In the genomic region with DNA sequence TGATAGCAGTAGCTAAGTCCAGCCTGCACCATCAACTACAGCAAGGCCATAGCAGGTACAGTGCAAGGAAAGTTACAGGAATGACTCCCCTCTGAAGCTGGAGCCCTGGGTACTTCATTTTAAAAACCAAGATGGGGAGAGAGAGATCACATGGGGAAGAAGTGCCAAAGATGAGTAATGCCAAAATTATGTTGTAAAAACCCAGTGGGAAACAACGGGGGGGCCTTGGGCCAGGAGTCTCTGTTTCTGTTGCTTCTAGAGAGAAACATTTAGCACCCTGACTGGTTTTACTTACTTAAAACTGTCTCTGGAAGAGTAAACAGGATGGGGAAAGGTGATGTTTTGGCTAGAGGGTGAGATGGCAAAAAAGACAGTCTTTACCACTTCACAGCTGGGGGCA, we compare ENCODE assay signal across 24 mouse cellular contexts.
DNase-seq lines count a peak whose midpoint lies in the region; ATAC-seq lines count a peak whose summit lies in the region.
"Had no signal": no experiment of that assay in that cellular context is flagged by ENCODE, and none has a peak within 500 bp of the region (broad histone marks: within the 10 kb centered on the region; RNA-seq: fewer than 3 reads in every experiment).

No protein-coding gene starts in this region.

- H3K4me3 ChIP-seq in forebrain, embryonic 11.5 days (ENCODE audit: low read depth, low read length): no peak overlapping the region
- no peak overlapping the region for H3K4me3 ChIP-seq in forebrain, embryonic 16.5 days (replicated peaks; ENCODE audit: low read length)
- no peak overlapping the region for H3K4me3 ChIP-seq in forebrain, embryonic 14.5 days (ENCODE audit: low read depth, low read length)
- H3K4me3 ChIP-seq: embryonic facial prominence, embryonic 13.5 days; embryonic facial prominence, embryonic 15.5 days; erythroblast, embryonic 14.5 days had no signal

- no peaks in the 10 kb centered on the region for H3K9me3 ChIP-seq in forebrain, embryonic 11.5 days (ENCODE audit: control insufficient read depth, low read length)
- H3K9me3 ChIP-seq in forebrain, embryonic 16.5 days (ENCODE audit: control insufficient read depth, low read length): no peaks in the 10 kb centered on the region
- no peaks in the 10 kb centered on the region for H3K9me3 ChIP-seq in forebrain, embryonic 14.5 days (replicated peaks; ENCODE audit: control insufficient read depth, low read length)
- H3K9me3 ChIP-seq: embryonic facial prominence, embryonic 13.5 days; embryonic facial prominence, embryonic 15.5 days had no signal

- peak overlapping the region; percentile 55; the same call in 1 of the 2 replicates for H3K27ac ChIP-seq in forebrain, embryonic 11.5 days (ENCODE audit: low read depth, low read length)
- H3K27ac ChIP-seq in forebrain, embryonic 16.5 days (ENCODE audit: low read length): no peak overlapping the region
- H3K27ac ChIP-seq in forebrain, embryonic 14.5 days (ENCODE audit: low read depth, low read length): 0 out of 2 replicates have a peak overlapping the region, but pooled peaks have one; percentile 15
- H3K27ac ChIP-seq: embryonic facial prominence, embryonic 13.5 days; embryonic facial prominence, embryonic 15.5 days had no signal

- H3K27me3 ChIP-seq in forebrain, embryonic 11.5 days (ENCODE audit: control insufficient read depth, insufficient read depth, low read length): no peaks in the 10 kb centered on the region
- no peaks in the 10 kb centered on the region for H3K27me3 ChIP-seq in forebrain, embryonic 16.5 days (replicated peaks; ENCODE audit: control insufficient read depth, insufficient read depth, low read length)
- H3K27me3 ChIP-seq in forebrain, embryonic 14.5 days (replicated peaks; ENCODE audit: control insufficient read depth, insufficient read depth, low read length): no peaks in the 10 kb centered on the region
- H3K27me3 ChIP-seq: CH12.LX; embryonic facial prominence, embryonic 13.5 days; embryonic facial prominence, embryonic 15.5 days had no signal

- no peak for DNase-seq in forebrain, embryonic 11.5 days (ENCODE audit: low spot score)
- peak; percentile 52 for DNase-seq in 3T3-L1 (ENCODE audit: low read depth, low spot score)
- peak; percentile 71 for DNase-seq in Muller cell, postnatal 12 days (ENCODE audit: inconsistent ontology term)
- no peak for DNase-seq in forebrain, embryonic 14.5 days (ENCODE audit: low spot score)
- DNase-seq in frontal cortex, postnatal 14 days (ENCODE audit: low spot score in 2 of 2): no peak
- no peak for DNase-seq in right cerebral cortex, postnatal 4 days
- DNase-seq: adrenal gland, adult 2 months; adrenal gland, postnatal 10 days; adrenal gland, postnatal 25 days; B cell, adult 2 months; cerebellum, adult 11 months; cerebellum, adult 18-20 months; cerebellum, adult 8-10 months; cerebellum, adult 9-11 months; cerebellum, postnatal 14 days; cerebellum, postnatal 36 days; embryo, embryonic 11 days had no signal

- no peaks in the 10 kb centered on the region for H3K36me3 ChIP-seq in forebrain, embryonic 11.5 days (ENCODE audit: control insufficient read depth, insufficient read depth, low read length)
- no peaks in the 10 kb centered on the region for H3K36me3 ChIP-seq in forebrain, embryonic 16.5 days (ENCODE audit: control insufficient read depth, insufficient read depth)
- no peaks in the 10 kb centered on the region for H3K36me3 ChIP-seq in forebrain, embryonic 14.5 days (ENCODE audit: control insufficient read depth, insufficient read depth, low read length)
- H3K36me3 ChIP-seq: embryonic facial prominence, embryonic 13.5 days; embryonic facial prominence, embryonic 15.5 days; G1E had no signal

- 76% methylated on average over 1 of the region's 1 CpGs for WGBS in forebrain, embryonic 11.5 days
- WGBS in forebrain, embryonic 16.5 days: 59% methylated on average over 1 of the region's 1 CpGs
- WGBS in forebrain, embryonic 14.5 days: 67% methylated on average over 1 of the region's 1 CpGs

- ATAC-seq in forebrain, embryonic 11.5 days (replicated peaks; ENCODE audit: low FRiP score): no peak
- ATAC-seq in forebrain, embryonic 16.5 days: no peak
- no peak for ATAC-seq in forebrain, embryonic 14.5 days
- ATAC-seq: CD4-positive, CD25-positive, alpha-beta regulatory T cell, adult 4 months had no signal

- H3K9ac ChIP-seq in forebrain, embryonic 11.5 days (ENCODE audit: low read length): no peak overlapping the region
- H3K9ac ChIP-seq in forebrain, embryonic 16.5 days (replicated peaks; ENCODE audit: low read depth, low read length): no peak overlapping the region
- no peak overlapping the region for H3K9ac ChIP-seq in forebrain, embryonic 14.5 days (ENCODE audit: low read length)
- H3K9ac ChIP-seq: embryonic facial prominence, embryonic 13.5 days; embryonic facial prominence, embryonic 15.5 days had no signal

- H3K4me2 ChIP-seq in forebrain, embryonic 11.5 days (ENCODE audit: low read depth, low read length, severe bottlenecking): no peak overlapping the region
- H3K4me2 ChIP-seq in forebrain, embryonic 16.5 days (ENCODE audit: low read length): no peak overlapping the region
- H3K4me2 ChIP-seq in forebrain, embryonic 14.5 days (ENCODE audit: low read length): no peak overlapping the region
- H3K4me2 ChIP-seq: embryonic facial prominence, embryonic 13.5 days; embryonic facial prominence, embryonic 15.5 days had no signal

- peaks cover 10% of the 10 kb centered on the region for H3K4me1 ChIP-seq in forebrain, embryonic 11.5 days (replicated peaks; ENCODE audit: control insufficient read depth, insufficient read depth, low read length)
- H3K4me1 ChIP-seq in forebrain, embryonic 16.5 days (replicated peaks; ENCODE audit: control insufficient read depth, insufficient read depth, low read length): peaks cover 16% of the 10 kb centered on the region
- peaks cover 18% of the 10 kb centered on the region; the same call in 1 of the 2 replicates for H3K4me1 ChIP-seq in forebrain, embryonic 14.5 days (ENCODE audit: control insufficient read depth, insufficient read depth, low read length)

Comparison
In these comparisons a context has a peak if more than half of its experiments do, and no peak if none do; other contexts are left out.
1. DNase-seq: peak in 3T3-L1 (single experiment) and Muller cell, postnatal 12 days (single experiment); none in forebrain, embryonic 11.5 days (single experiment), forebrain, embryonic 14.5 days (single experiment), frontal cortex, postnatal 14 days (0 of 2) and right cerebral cortex, postnatal 4 days (single experiment).